Mouse (Mus musculus): ENCODE measurements around the gene Rsph1. TPM values are rescaled to one million over a fixed set of nuclear protein-coding genes. Genes with fewer than 3 reads are reported as not detected.

The Rsph1 gene
- total RNA-seq, 2 experiments from 2014 or later: 15.4 to 16.7 TPM

DNA sequence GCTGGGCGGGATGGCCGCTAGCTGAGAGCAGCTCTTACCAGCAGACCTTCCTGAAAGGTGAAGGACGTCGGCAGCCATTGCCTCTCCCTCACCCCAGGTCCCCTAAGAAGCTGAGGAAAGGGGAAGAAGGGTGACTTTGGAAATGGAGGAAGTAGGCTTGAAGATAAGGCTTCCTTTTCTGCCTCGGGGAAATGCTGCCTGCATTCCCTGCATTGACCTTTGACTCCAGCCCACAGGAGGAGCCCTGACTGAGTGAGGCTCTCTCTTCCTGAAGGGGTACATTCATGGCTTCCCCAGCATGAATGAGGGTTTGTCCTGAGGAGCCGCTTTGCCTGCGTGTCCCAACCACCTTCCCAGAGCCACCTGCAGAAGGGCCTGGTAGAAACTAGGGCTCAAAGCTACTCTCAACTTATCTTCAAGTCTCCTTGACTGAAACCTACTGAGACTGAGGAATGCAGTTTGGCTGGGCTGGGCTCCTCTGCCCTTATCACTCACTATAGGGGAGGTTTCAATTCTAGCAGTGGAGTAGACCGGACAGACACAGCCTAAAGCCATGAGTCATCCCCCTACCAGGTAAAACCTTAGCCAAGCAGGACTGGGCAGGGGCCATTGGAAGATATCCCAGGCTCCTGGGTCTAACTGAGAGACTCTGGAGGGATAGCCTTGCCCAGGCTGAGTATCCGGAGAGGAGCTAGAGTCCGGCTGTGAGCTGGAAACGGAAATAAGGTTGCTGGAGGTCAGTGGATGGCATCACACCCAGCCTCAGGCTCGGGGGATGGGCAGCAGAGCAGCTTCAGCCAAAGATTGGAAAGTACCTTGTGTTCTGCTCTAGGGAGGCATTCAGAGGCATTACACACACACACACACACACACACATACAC lies 28.0 kb upstream of the Rsph1 start:
- DNase-seq (ENCODE audit: low spot score in 2 of 2): no peak

- DNase-seq (ENCODE audit: low spot score in 2 of 2): no peak
Measured at GRCm38 (mm10) chr17:31303401-31303800, 26.2 kb upstream of the Rsph1 start.

DNA sequence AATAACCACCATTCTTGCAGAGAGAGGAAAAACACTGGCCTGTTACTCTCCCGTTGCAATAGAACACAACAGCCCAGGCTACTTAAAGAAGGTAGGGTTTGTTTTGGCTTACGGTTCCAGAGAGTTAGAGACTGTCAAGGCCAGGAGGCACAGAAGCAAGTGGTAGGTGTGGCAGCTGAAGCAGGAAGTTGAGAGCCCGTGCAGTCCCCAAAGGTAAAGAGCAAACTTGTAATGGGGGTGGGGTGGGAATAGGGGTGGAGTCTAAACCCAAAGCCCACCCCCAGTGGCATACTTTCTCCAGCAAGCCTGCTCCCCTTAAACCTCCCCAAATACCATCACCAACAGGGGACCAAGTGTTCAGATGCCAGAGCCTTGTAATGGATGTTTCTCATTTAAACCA lies 23.6 kb upstream of the Rsph1 start:
- DNase-seq (ENCODE audit: low spot score in 2 of 2): no peak

DNA sequence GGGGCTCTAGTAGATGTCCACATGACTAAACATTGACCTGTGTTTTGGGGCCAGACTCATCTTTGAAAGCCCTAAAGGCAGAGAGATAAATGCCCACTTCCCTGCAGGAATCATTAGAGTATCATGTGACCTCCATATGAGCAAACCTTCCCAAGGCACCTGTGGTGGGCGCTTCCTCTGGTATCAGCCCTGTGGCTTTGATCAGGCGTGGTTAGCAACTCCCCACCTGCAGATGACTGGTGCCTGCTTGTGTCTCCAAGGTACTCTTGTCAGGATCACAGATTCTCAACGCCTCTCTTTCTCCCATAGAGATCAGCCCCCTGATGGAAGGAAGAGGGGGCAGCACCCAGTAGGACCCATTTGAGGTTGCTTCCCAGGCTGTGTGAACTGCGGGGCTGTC lies 22.8 kb upstream of the Rsph1 start:
- DNase-seq (ENCODE audit: low spot score in 2 of 2): no peak

DNA sequence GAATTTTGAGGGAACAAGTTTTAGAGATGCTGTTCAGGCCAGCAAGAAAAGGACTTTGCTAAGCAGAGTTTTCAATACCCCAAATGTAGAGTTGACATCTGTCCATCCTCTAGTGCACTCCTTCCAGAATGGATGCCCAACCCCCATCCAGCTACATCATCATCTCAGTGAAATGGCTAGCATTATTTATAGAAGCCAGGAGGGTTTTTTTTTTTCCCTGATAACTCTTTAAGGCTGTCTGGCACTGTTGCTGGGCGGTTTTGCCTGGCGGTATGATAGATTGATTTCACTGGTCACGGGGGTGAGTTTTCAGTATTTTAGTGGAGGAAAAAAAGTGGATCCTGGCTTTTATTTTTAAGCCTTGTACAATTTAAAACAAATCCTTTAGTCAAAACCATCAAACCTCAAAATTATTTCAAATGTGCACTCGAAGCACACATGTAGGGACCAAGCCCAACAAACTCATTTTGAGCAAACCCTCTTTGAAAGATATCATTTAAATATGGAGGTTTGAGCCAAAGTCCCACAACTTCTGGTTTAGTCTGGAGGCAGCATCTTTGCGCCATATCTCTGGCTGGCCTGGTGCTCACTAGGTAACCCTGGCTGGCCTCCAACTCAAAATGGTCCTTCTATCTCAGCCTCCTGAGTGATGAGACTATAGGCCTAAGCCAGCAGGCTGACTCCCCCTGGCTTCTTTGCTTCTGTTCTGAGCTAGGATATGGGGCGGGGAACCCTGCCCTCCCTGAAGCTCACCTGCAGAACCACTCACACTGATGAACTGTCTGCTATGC lies 21.4 kb upstream of the Rsph1 start:
- no peak for DNase-seq (ENCODE audit: low spot score in 2 of 2)

GRCm38 (mm10) chr17:31297521-31297939 lies 20.3 kb upstream of the Rsph1 start:
- no peak for DNase-seq (ENCODE audit: low spot score in 2 of 2)

GRCm38 (mm10) chr17:31295892-31296781 lies 19.0 kb upstream of the Rsph1 start:
- peak; percentile 56 to 74 for DNase-seq (ENCODE audit: low spot score in 2 of 2)

DNA sequence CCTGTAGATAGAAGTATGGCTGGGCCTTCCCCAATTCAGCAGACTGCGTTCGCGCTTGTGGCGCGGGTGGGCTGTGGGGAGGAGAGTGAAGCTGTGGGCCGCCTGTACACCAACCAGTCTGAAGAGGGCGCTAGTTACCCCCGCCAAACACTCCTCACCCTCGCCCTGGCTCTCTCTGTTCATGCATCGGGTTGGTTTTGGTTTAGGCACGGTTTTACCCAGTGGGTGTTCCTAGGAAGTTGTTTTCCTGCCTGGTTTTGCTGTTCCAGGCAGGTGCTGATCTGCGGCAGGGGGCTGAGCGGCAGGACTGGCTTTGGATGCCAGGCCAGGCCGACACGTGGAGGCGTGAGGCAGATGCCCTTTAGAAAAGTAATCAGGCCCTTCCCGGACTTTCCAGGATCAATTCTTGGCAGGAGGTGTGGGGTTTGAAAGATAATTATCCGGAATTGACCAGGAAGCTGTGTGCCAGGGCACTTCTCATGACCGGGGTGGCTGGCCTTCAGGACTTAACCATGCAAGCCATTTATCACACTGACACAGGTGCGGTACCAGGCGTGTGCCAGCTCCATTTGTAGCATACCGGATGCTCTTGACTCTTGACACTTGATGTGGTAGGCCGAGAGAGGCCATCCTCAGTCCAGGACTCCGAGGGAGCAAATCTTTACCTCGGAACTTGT lies 18.2 kb upstream of the Rsph1 start:
- peak in 1 of 2 experiments; percentile 50 for DNase-seq (ENCODE audit: low spot score in 2 of 2)

DNA sequence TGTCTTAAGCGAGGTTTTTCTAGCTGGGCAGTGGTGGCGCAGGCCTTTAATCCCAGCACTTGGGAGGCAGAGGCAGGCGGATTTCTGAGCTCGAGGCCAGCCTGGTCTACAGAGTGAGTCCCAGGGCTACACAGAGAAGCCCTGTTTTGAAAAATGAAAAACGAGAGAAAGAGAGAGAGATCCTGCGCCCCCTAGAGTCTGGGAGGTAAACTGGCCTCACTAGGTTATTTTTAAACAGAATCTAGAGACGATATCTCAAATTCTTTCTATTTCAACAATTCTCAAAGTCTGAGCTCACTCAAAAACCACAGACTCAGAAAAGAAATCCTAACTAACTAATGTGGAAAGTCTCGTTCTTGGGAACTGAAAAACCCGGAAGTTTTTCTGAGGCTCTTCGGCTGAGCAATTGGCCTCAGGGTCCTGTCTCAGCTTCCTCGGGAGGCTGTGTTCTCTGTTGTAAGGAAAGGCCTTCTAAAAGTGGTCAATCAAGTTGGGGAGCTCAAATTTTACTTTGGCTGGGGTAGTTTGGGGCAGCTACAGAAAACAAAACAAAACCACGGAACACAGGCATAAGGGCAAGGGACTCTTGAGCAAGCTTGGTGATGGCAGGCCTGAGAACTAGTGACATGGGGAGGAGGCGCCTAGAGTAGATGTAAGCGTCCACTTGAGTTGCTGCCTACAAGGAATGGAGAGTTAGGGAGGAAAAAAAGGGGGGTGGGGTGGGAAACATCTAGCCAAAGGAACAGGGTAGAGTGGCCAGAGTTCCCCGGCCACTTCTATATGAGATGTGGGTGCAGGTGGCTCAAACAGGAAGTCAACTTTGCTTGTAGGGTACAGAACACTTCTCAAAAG lies 17.4 kb upstream of the Rsph1 start:
- DNase-seq (ENCODE audit: low spot score in 2 of 2): no peak

DNA sequence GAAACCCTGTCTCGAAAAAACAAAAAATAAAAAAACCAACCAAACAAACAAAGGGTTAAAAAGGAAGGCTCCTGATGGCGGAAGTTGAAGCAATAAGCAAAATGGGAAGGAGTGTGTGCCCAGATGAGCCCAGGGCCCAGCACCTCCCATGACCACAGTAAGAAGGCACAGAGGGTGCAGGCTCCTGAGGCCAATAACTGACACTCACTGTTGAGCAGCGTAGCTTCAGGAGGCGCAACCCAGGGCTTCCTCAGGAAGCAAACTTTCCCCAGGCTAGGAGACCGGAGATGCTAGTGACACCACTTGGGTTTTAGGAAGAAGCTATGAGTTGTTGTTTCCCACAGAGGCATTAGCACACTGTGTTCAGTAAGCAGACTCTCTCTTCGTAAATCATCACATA lies 13.7 kb upstream of the Rsph1 start:
- no peak for DNase-seq (ENCODE audit: low spot score in 2 of 2)

DNA sequence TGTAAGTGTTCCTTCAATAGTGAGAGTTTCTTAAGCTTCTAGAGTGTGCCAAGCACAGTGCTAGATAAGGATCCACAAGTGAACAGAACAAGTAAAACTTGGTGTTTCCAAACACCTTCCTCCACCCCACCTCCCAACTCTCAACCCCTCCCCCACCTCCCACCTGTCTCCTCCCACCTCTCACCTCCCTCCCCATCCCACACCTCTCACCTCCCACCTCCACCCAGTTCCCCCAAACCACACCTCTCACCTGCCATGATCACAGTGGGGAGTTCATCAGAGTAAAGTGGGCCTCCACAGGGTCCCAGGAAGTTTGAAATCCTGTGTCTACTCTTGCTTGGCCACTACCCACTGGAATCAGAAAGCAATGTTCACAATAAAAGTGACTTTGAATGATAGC lies 13.1 kb upstream of the Rsph1 start:
- DNase-seq (ENCODE audit: low spot score in 2 of 2): no peak

DNA sequence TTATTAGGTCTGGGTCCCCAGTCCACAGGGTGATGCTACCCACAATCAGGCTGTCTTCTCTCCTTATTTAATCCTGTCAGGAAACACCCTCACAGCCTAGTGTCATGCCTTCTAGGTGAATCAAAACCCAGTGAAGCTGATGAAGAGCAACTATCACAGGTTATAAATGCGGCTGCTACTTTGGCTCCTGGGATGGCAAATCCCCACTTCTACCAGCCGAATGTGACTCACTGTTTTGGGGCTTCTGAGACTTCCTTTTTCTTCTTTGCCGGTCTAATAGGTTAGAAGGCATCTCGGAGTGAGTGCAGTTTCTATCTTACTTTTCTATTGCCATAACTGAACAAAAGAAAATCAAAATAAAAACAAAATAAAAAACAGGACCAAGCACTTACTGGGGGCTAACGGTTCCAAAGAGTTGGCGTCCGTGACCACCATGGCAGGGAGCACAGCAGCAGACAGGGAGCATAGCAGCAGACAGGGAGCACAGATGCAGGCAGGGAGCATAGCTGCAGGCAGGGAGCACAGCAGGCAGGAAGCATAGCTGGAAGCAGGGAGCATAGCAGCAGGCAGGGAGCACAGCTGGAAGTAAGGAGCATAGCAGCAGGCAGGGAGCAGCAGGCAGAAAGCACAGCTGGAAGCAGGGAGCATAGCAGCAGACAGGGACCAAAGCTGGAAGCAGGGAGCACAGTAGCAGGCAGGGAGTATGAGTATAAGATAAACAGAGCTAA lies 12.0 kb upstream of the Rsph1 start:
- DNase-seq (ENCODE audit: low spot score in 2 of 2): no peak

DNA sequence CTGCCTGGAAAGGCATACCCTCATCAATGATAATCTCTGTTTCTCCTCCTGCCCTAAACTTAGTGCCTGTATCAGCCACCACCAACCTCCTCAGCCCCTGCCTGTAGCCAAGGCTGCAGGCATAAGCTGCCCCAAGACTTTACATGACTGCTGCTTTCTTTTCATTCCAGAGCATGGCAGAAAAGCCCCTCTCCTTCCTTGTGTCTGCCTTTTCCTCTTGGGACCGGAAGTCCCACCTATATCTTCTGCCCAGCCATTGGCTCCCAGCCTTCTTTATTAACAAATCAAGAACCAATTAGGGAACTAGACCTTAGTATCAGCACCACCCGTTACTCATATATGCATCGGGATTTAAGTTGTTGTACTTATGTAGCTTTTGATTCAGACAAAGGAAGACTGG lies 10.0 kb upstream of the Rsph1 start:
- no peak for DNase-seq (ENCODE audit: low spot score in 2 of 2)

GRCm38 (mm10) chr17:31286492-31286891 lies 9.3 kb upstream of the Rsph1 start, which contains the start of gene Slc37a1:
TSS of gene Slc37a1 (plus strand) at chr17:31286792.
- no peak for DNase-seq (ENCODE audit: low spot score in 2 of 2)

DNA sequence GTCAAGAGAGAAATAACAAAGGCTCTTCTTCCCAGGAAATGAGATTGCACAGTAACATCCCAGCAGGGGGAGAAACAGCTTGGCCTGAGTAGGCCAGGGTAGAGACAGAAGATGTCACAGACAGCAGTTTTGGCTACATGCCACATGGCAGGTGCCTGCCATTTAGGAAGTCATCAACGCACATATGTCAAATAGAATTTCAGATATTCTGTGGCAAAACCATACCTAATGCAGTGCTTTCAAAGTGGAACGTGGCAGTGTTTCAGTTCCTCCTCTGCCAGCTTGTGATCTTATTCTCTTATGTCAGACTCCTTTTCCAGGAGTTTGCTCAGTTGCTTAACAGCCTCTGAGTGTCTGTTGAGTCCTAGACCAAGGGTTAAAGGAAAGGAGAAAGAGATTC lies 8.7 kb upstream of the Rsph1 start:
- no peak for DNase-seq (ENCODE audit: low spot score in 2 of 2)

GRCm38 (mm10) chr17:31282687-31283053 lies 5.5 kb upstream of the Rsph1 start:
- DNase-seq (ENCODE audit: low spot score in 2 of 2): no peak

- no peak for DNase-seq (ENCODE audit: low spot score in 2 of 2)
Measured at GRCm38 (mm10) chr17:31281830-31282686, 4.9 kb upstream of the Rsph1 start.

DNA sequence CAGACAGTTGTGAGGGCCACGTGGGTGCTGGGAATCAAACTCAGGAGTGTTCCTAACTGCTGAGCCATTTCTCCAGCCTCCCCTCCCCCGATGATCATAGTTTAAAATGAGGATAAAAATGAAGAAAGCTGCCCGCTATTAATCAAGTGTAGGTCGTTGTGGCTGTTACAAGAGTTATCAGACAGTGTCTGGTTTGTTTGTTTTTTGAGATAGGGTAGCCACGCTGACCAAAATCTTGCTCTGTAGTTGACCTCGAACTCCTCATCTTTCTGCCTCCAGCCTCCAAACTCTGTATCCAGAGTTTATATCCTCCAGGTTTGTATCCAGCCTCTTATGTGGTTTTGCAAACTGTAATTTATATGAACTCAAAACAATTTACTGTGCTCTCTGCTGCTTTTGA lies 3.1 kb upstream of the Rsph1 start:
- DNase-seq (ENCODE audit: low spot score in 2 of 2): no peak
